Mouse (Mus musculus): ENCODE results near the gene Gabarapl2.

Gene Gabarapl2

DNA sequence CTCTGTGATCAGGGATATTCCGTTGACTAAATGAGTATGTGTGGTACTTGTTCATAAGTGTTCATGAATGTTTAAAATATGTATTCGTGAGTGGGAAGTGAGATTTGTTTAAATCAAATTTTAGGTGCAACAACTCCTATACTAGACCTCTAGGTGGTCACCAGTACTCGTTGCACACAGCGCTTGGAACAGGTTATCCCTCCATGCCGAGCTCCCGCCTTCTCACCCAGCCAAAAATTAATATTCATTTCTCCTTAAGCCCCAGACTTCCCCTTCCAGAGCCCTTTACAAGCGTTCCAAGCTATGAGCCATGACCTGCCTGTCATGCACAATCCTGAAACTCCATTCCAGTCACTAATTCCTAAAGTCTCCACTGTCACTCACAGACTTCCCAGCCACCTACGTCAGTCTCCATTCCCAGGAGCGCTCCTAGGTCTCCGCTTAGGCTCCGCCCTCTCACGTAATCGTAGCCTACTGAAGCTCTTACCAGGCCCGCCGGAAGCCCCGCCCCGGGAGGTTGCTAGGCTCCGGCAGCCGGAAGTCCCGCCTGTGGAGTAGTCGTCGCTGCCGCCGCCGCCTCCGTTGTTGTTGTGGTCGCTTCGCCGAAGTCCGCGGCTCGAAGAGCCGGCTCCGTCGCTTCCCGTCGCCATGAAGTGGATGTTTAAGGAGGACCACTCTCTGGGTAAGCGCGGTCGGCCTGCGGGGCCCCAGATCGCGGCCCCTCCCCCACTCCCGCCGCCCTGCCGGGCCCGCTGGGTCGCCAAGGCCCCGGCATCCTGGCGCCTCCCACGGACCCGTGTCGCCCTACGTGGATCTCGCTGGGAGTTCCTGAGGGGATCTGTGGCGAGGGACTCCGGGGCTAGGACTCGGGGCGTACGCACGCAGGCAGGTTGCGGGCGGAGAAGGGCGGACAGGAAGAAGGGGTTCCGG lies at the start of gene Gabarapl2:
Gabarapl2 (plus strand) TSS at position 533 of the 930 bp plus-strand sequence.
- peak; percentile 91 for DNase-seq (ENCODE audit: low read depth)

GRCm38 (mm10) chr8:111890911-111891303 lies 49.6 kb upstream of the Gabarapl2 start:
- DNase-seq (ENCODE audit: low read depth) = no peak

- no peak for DNase-seq (ENCODE audit: low read depth)
These were observed 48.5 kb upstream of the Gabarapl2 start for GRCm38 (mm10) chr8:111891983-111892382.

GRCm38 (mm10) chr8:111892615-111893014 lies 47.9 kb upstream of the Gabarapl2 start:
- no peak for DNase-seq (ENCODE audit: low read depth)

DNA sequence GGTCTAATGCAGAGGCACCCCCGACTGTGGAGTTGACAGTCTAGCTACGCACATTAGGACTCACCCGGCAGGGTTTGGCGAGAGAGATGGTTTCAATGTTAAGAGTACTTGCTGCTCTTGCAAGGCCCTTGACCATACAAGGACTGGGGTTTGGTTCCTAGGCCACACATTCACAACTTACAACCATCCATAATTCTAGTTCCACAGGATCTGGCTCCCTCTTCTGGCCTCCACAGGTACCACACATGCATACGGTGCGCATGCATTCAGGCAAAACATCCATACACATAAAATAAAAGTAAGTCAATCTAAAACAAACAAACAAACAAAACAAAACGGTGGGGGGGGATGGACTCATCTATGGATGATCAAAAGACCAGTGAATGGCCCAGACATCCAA lies 45.5 kb upstream of the Gabarapl2 start:
- no peak for DNase-seq (ENCODE audit: low read depth)

GRCm38 (mm10) chr8:111898586-111898985 lies 41.9 kb upstream of the Gabarapl2 start:
- DNase-seq (ENCODE audit: low read depth) = no peak

GRCm38 (mm10) chr8:111902080-111902479 lies 38.4 kb upstream of the Gabarapl2 start:
- no peak for DNase-seq (ENCODE audit: low read depth)

DNA sequence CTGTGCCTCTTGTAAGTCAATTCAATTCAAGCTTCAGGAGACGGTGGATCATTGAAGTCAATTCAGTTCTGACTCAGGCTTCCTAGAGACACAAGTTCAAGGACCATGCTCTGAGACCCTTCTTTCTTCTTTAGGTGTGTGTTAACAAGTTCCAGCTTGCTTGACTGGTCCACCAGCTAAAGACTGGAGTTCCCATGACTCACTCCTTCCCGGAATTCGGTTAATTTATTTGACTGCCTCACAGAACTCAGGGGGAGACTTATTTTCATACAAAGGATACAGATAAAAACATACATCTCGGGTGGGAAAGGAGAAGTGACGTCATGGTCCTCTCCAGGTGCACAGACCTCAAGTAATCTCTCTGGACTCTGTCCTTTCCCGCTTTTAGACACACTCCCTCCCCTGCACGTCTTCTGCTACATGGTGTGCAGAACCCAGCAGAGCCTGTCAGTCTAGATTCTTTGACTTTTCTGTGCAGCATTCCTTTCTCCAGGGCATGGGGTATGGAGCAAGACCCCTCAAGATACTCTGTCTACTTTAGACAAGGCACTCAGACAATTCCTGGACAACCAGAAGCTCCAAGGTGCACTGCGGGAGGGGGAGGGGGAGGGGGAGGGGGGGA lies 34.9 kb upstream of the Gabarapl2 start:
- no peak for DNase-seq (ENCODE audit: low read depth)

DNA sequence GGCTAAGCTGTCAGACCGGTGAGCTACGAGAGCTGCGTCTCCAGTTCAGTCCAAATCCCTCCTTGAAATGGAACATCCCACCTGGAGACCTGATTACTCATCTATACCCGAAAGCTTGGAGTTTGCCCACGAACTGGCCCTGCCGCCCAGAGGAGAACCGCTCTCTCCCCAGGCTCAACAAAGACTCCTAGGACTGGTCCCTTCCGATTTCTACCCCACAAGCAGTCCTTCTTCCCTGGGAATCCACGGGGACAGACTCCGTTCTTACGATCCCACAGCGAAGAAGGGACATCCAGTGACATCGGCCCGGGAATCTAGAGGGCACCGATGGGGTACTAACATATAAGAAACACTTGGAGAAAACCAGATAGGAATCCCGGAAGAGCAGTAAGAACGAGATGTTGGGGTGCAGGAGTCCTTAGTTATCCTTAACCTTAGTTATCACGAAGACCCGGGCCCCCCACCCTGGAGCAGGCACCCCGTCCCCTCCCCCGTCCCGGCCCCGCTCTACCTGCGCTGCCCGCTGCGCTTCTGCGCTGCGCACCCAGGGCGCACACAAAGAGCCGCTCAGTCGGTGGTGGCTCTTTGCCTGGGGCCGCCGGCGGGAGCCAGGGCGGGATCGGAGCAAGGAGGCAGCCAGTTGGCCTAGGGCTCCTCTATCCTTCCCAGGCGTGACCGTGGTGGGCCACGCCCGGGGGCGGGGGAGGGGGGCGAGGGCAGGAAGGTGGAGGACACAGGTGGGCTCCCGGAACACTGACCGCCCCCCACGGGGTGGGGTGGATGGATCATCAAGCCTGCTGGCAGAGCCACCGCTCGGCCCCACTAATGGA lies 30.7 kb upstream of the Gabarapl2 start, which contains the start of gene Chst5:
Chst5 (minus strand) TSS at position 827 of the 830 bp plus-strand sequence.
- DNase-seq (ENCODE audit: low read depth) = no peak

GRCm38 (mm10) chr8:111911572-111911971 lies 28.9 kb upstream of the Gabarapl2 start:
- DNase-seq (ENCODE audit: low read depth) = no peak

GRCm38 (mm10) chr8:111912860-111913432 lies 27.6 kb upstream of the Gabarapl2 start:
- no peak for DNase-seq (ENCODE audit: low read depth)

DNA sequence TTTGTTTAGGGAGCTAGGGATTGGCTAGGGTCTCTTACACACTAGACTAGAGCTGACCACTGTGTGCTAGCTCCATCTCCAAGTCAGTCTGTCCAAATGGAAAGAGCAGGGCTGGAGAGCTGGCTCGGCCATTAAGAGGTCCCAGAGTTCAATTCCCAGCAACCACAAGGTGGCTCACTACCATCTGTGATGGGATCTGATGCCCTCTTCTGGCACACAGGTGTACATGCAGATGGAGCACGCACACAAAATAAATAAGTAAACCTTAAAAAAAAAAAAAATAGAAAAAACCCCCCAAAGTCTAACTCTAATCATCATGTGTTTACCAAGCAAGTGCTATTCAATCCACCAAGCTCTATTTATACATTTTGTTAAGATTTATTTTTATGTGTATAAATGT lies 20.8 kb upstream of the Gabarapl2 start:
- no peak for DNase-seq (ENCODE audit: low read depth)

DNA sequence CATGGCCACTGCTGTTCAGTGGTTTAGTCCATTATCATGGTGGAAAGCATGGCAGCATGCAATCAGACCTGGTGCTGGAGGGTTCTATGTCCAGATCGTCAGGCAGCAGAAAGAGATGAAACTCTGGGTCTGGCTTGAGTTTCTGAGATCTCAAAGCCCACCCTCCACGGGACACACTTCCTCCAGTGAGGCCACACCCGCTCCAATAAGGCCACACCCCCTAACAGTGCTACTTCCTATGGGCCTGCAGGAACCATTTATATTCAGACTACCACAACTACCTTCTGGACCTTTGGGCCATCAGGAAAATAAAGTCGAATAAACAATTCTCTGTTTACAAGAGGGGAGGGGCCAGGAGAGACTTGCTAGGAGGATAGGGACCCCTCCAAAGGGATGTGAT lies 19.5 kb upstream of the Gabarapl2 start:
- DNase-seq (ENCODE audit: low read depth) = no peak

DNA sequence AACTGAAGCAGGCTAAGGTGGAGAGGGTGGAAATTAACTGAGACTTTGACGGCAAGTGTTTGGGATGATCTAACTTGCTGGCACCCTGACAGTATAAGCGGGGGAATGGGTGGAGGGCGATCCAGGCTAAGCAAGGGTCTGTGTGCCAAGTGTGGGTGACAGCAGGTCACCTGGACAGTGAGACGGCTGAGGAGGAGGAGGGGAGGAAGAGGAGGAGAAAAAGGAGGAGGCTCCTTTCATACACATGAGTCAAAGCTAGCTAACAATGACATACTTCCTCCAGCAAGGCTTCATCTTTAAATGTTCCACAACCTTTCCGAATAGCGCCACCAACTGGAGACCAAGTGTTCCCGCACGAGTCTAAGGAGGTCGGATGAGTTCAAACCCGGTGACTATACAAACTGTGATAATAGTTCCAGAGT lies 17.1 kb upstream of the Gabarapl2 start:
- peak; percentile 71 for DNase-seq (ENCODE audit: low read depth)

- DNase-seq (ENCODE audit: low read depth) = no peak
These were observed 15.5 kb upstream of the Gabarapl2 start for GRCm38 (mm10) chr8:111924976-111925375.

DNA sequence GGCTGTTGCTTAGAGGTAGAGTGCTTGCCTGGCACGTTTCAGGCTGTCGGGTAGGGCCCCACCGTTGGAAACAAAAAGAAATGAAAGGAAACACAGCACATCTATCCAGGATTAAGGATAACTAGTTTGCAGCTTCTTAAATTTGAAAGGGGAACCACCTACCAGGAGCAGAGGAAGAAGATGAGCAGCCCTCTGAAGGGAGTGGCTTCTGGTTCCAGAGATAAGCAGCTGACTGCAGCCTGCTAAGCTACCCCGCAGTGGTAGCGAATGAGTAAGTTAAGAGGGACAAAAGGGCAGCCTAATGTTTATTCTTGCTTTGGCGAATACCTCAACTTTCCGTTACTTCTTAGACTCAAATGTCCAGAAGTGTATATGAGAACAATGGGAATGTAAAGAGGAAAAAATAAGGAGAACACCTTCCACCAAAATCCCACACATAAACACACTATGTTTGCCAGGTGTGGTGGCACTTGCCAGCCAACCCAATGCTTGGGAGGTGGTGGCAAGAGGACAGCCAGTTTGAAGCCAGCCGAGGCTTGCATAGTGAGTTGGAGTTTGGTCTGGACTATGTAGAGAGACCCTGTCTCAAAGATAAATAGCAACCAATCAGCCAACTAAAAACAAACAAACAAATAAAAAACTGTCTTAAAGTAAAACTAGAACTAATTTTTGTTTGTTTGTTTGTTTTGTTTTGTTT lies 10.7 kb upstream of the Gabarapl2 start:
- DNase-seq (ENCODE audit: low read depth) = no peak

DNA sequence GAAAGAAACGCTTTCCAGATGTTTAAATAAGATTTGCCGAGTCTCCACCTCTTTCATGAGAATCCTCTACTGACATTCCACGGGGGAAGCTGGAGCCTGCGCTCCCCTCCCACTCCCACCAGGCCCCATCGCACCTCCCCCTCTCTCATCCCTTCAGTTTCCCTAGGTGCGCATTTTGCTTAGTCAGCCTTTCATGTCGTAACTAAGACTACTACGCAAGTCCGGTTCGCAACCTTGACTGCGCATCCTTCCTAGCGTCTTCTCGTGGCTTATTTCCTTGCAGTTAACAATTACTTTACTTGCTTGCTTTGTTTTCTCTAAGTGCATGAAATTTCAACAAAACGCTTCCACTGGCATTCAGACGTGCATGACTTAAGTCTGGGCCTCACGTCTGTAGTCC lies 8.8 kb upstream of the Gabarapl2 start:
- no peak for DNase-seq (ENCODE audit: low read depth)

GRCm38 (mm10) chr8:111932580-111933336 lies 7.7 kb upstream of the Gabarapl2 start:
- no peak for DNase-seq (ENCODE audit: low read depth)

- DNase-seq (ENCODE audit: low read depth) = peak; percentile 91
These were observed 7.0 kb upstream of the Gabarapl2 start, which contains the start of gene Tmem231 for GRCm38 (mm10) chr8:111933348-111934076. TSS of gene Tmem231 (minus strand) at chr8:111933881.

DNA sequence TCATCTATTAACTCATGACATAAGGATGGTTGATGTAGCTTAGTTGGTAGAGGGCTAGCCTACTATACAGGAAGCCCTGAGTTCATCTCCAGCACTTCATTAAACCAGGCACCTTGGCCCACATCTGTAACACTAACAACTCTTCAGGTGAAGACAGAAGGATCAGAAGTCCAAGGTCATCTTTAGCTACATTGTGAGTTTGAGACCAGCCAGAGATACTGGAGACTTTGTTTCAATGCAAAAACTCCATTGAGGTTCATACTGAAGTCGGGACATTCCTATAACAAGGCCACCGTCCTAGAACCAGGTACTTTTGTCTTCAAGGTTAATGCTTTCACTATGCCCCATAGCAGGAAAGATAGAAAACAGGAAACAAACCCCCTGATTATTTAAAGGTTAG lies 6.3 kb upstream of the Gabarapl2 start:
- no peak for DNase-seq (ENCODE audit: low read depth)

Data from naive thymus-derived CD4-positive, alpha-beta T cell, adult 2 months (primary cell).